Mouse (Mus musculus): ENCODE measurements around the gene Tmem126b. TPM values are rescaled to one million over a fixed set of nuclear protein-coding genes. Genes with fewer than 3 reads are reported as not detected.

The Tmem126b gene
- 10 to 100 TPM; 23.0 to 27.5 (median 24.6) TPM for total RNA-seq (2022)

- peak; percentile 99 for DNase-seq
These were observed at the start of gene Tmem126b for GRCm38 (mm10) chr7:90475793-90476312. Gene Tmem126b (minus strand): TSS chr7:90476001.

GRCm38 (mm10) chr7:90512293-90512692 is 36.5 kb upstream of the Tmem126b start:
- DNase-seq, result no peak

GRCm38 (mm10) chr7:90508124-90508523 is 32.3 kb upstream of the Tmem126b start:
- no peak for DNase-seq

GRCm38 (mm10) chr7:90482607-90483006 is 6.8 kb upstream of the Tmem126b start:
- no peak for DNase-seq

- DNase-seq, result peak; percentile 26
These were observed 778 bp upstream of the Tmem126b start, which contains the start of gene Dlg2 for GRCm38 (mm10) chr7:90476313-90477245. Gene Dlg2 (plus strand): TSS chr7:90476672.

GRCm38 (mm10) chr7:90473511-90473910 is 2.3 kb downstream of the Tmem126b start:
- DNase-seq, result no peak

GRCm38 (mm10) chr7:90461441-90461840 is 14.4 kb downstream of the Tmem126b start:
- DNase-seq, result no peak

- DNase-seq, result peak; percentile 17
These were observed 14.9 kb downstream of the Tmem126b start for GRCm38 (mm10) chr7:90460930-90461329.

- no peak for DNase-seq
These were observed 15.5 kb downstream of the Tmem126b start for GRCm38 (mm10) chr7:90460330-90460729.

GRCm38 (mm10) chr7:90457517-90457916 is 18.3 kb downstream of the Tmem126b start:
- DNase-seq, result no peak

GRCm38 (mm10) chr7:90456845-90457468 is 18.8 kb downstream of the Tmem126b start, which contains the start of gene Tmem126a:
Gene Tmem126a (minus strand): TSS chr7:90457229.
- peak; percentile 83 for DNase-seq

- no peak for DNase-seq
These were observed 19.5 kb downstream of the Tmem126b start for GRCm38 (mm10) chr7:90456149-90456844.

GRCm38 (mm10) chr7:90444206-90444605 is 31.6 kb downstream of the Tmem126b start:
- no peak for DNase-seq

GRCm38 (mm10) chr7:90443101-90444091 is 32.4 kb downstream of the Tmem126b start:
- peak; percentile 56 for DNase-seq

- peak; percentile 95 for DNase-seq
These were observed 33.2 kb downstream of the Tmem126b start, which contains the start of gene Crebzf for GRCm38 (mm10) chr7:90442518-90443080. Gene Crebzf (plus strand): TSS chr7:90442729.

- no peak for DNase-seq
These were observed 33.7 kb downstream of the Tmem126b start for GRCm38 (mm10) chr7:90442070-90442469.

- no peak for DNase-seq
These were observed 35.8 kb downstream of the Tmem126b start for GRCm38 (mm10) chr7:90440044-90440443.

GRCm38 (mm10) chr7:90432221-90432620 is 43.6 kb downstream of the Tmem126b start:
- no peak for DNase-seq

- no peak for DNase-seq
These were observed 48.8 kb downstream of the Tmem126b start for GRCm38 (mm10) chr7:90427006-90427405.
